Mouse (Mus musculus) mature B cell (primary cell): ENCODE measurements at regions not wholly inside any gene's neighbourhood (a gene's known extent, or its start where the extent isn't known, plus 50 kb on each side); places are given as distances from the start of the nearest gene placed in this dataset.

ENCODE experiments used
- in situ Hi-C: fragments of 300-500 bp; cut with MboI; formaldehyde crosslinking; loops from 2 replicates; pipeline ENCODE4 v1.14.3; 2019

DNA sequence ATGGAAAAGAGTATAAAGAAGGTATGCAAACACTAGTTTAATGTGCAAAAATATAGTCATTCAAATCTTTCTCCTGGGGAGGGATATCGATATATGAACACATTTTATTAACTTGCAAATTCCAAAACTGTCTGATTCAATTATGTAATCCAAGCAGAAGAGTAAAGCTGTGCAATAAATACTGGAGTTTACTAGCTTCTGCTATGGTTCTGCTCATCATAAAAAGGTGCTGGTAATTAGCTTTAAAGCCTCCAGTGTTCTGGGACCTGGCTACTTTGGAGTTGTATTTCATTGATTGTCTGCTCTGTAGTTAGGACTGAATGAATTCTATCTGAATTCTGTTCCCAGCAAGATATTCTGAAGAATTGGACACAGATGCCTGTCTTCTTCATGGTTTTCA is 602.7 kb upstream of the Akr1e1 start:
- in situ Hi-C loops, result no loop called here

GRCm38 (mm10) chr13:5229476-5229875 is 620.5 kb upstream of the Akr1e1 start:
- in situ Hi-C loops, result no loop called here

- in situ Hi-C loops, result no loop called here
Measured at GRCm38 (mm10) chr13:5234232-5234631, 625.3 kb upstream of the Akr1e1 start.

DNA sequence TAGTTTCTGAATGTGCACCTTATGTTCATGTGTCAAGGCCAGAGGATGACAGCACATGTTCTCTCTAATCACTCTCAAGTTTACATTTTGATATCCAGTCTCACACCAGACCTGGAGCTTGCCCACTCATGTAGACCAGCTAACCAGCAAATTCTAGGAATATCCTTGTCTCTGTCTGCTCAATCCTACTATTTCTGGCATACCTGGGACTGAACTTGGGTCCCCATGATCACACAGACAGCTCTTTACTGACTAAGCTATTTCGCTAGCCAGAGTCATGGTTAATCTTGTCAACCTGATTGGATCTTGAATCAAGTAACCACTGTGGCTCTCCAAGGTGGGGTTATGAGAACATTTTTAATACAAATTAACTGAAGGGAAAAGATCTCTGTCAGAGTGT is 625.9 kb upstream of the Klf6 start:
- in situ Hi-C loops, result no loop called here

- in situ Hi-C loops, result no loop called here
Measured at GRCm38 (mm10) chr13:5240541-5240940, 620.7 kb upstream of the Klf6 start.

- in situ Hi-C loops, result no loop called here
Measured at GRCm38 (mm10) chr13:5242782-5243181, 618.5 kb upstream of the Klf6 start.

GRCm38 (mm10) chr13:5248671-5249391 is 612.5 kb upstream of the Klf6 start:
- in situ Hi-C loops, result no loop called here

DNA sequence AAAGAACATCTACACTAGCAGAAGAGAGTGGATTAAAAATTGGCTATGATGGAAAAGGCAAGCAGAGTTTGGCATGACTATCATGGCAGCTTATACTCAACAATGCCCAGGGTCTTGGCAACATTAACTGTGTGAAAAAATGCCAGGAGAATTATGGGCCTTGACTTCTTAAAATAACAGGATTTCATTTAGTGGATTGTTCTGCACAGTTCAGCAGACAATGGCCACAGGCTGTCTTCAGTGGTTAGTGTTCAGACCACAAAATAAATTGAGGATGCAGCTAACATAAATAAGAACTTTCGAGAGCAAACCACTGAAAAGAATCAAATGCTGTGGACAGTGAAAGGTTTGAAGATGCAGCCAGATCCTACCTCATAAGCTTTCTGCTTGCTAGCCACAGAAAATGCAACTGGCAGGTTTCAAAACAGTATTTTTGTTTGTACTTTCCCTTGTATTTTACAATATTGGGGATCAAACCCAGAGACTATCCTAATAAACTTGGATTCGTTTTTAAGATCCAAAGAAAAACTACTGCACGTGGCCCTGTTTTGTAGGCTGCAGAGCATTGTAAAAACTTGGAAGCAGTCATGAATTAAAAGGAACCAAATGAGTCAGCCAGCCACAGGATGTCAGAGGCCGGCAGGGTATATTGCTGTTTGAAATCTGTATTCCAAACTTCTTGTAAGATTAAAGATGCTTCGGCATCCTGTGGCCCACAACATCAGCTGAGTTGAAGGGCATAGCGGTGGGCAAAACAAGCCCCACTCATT is 603.2 kb upstream of the Klf6 start:
- in situ Hi-C loops, result no loop called here

- in situ Hi-C loops, result no loop called here
Measured at GRCm38 (mm10) chr13:5259760-5260159, 601.5 kb upstream of the Klf6 start.

- in situ Hi-C loops, result no loop called here
Measured at GRCm38 (mm10) chr13:5272506-5273192, 588.6 kb upstream of the Klf6 start.

GRCm38 (mm10) chr13:5276564-5276963 is 584.7 kb upstream of the Klf6 start:
- in situ Hi-C loops, result no loop called here

- in situ Hi-C loops, result no loop called here
Measured at GRCm38 (mm10) chr13:5289753-5290449, 571.4 kb upstream of the Klf6 start.

DNA sequence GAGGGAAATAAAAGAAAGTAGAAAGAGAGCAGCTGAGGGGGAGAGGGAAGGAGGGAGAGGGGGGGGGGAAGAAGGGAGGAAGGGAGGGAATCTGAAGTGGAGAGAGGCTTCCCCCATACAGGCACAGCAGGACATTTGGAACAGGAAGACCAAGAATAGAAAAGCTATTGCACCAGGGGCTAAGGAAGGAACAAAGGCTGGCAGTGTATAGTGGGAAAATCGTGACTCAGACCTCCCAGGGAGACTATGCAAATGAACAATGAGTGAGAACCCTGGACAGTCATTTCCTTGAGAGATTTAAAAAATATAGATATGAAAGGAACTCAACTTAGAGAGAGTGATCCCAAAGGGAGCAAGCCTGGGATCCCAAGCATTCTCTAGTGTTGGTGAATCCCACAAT is 559.1 kb upstream of the Klf6 start:
- in situ Hi-C loops, result no loop called here

DNA sequence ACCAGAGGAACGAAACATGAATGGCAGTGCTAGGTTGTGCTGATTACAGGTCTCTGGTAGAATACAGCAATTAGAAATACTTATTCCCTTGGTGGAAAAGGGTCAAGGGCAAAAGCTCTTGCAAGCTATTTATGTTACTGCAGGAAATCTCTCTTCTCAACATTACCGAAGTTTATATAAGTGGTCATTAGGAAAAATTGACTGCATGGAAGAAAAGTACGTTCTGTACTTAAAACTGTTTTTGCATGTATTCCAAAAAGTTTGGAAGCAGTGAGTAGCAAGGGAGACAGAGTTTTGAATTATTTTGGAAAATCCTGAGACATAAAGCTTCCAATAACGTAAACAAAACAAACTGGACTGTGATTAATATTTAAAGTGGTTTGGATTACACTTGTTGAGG is 554.6 kb upstream of the Klf6 start:
- in situ Hi-C loops, result no loop called here

- in situ Hi-C loops, result no loop called here
Measured at GRCm38 (mm10) chr13:5313297-5313696, 548.0 kb upstream of the Klf6 start.

DNA sequence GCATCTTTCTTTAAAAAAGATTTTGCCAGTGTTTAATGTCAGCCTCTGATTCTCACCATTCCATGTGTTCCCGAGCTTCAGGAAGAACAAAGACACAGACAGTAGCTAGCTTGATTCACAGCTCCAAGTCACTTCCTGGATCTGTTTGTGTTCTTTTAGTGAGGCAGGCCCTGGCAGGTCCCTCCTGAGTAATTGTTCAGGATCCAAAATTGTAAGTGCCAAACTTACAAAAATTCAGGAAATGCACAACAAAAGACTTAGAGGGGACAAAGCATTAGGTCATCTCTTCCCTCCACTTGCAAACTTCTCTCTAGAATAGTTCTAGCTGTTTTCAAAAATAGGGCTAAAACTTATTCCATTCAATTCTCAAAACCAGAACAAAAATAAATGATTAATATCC is 546.3 kb upstream of the Klf6 start:
- in situ Hi-C loops, result no loop called here

DNA sequence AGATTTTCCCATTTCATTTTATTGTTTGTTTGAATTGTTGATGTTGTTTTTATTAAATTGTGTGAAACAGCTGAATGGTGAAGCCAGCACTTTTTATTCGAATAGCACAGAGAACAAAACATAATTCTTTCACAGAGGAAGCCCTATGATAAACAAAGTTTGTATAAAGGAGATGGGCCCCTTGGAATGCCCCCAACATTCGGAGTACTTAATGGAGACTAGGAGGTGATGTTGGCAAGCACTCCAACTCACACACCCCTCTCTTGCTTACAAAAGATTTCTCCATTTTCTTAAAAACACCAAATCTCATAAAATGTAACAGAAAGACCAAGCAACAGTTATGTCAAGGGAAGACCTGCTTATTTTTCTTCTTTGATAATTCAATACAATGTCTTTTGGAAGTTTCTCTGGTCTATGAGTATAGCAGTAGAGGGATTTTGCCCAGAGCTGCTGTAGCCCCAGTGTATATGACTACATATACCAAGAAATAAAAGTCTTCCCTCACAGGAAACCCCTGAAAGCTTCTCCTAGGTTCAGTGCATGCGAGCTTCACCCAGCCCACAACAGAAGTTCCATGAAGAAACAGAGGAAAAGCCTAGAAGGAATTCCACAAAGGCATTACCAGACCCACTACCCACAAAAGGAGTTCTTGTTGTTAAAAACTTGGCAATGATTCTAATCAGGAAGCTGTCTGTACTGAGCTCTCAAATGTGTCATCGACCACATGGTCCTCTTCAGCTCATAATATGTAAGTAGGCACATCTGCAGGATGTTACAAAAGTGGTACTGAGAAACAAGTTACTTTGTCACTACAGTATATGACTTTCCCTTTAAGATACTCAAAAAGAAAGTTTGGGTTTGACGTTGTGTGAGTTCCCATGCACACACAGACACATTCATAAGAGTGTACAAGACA is 543.1 kb upstream of the Klf6 start:
- in situ Hi-C loops, result no loop called here

GRCm38 (mm10) chr13:5345712-5346111 is 515.6 kb upstream of the Klf6 start:
- in situ Hi-C loops, result no loop called here

GRCm38 (mm10) chr13:5347503-5348469 is 513.5 kb upstream of the Klf6 start:
- in situ Hi-C loops, result no loop called here
